Mouse (Mus musculus) kidney, postnatal 36 days (tissue): ENCODE results near the gene Traf7.

Experiments
- DNase-seq, 2 experiments: peaks; one replicate each; pipeline ENCODE4 v3.0.0; 2021 to 2022; ENCODE audit warnings: mixed read lengths in 2 of 2

Traf7 gene

DNA sequence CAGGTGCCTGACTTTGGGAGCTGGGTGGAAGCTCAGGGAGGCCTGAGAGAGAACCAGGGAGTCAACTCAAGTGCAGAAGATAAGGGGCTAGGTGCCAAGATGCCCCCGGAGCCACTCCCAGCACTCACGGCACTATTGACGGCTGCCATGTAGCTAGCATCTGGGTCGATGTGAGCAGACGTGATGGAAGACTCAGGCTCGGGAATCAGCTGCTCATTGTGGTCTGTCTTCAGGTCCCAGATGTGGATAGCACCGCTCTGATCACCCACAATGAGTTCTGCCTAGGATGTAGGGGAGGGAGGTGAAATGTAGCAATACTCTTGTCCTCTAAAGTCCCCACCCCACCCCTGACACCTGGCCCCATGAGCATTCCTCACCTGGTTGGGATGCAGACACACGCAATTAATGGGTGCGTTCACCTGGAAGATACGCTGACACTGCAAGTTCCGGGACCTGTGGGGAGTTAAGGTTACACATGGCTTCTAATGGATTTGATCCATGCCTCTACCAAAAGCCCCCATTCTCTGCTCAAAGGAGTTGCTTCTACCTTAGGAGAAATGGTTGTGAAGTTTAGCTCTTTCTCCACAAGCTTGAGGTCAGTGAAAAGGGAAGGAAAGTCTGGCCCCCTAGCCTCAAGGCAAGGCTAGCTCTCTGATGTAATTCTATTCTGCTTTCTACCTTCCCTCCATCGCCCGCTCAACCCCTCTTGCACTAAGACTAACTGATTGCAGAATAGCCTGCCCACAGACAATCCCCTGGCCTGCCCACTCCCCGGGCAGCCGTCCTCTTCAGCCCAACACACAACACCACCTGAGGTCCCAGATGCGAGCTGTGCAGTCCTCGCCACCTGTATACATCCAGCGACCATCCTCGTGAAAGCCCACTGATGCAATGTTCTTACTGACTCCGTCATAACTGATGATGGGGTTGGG, 50.4 kb downstream of the Traf7 start:
- DNase-seq = no peak

DNA sequence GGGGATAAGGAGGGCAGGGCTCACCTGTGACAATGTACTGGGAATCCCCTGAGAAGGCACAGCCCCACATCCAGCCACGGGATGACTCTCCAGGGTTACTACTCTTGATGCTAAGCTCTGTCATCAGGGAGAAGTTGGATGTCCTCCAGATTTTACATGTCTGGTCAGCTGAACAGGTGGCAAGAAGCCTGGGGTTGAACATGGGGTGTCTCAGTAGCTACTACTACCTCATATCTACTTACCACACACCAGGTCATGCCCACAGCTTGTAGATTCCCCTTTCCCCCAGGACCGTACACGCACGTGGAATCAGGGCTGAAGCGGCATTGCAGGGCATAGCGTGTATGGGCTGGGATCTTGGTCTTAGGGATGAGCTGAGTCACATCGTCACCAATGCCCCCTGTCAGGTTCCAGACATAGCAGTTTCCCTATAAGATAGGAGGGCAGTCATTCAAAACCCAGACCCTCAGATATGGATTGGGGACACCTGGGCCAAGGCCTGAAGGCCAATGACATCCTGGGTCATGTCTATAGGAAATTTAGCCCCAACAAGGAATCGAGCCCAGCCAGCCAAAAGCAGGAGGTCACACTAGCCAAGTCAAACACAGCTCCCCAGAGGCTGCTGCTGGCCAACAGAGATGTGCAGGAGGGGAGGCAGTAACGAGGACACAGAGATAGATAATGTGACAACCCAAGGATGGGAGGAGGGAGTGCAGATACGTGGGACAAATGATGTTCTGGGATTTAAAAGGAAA, 51.5 kb downstream of the Traf7 start:
- DNase-seq = no peak

DNA sequence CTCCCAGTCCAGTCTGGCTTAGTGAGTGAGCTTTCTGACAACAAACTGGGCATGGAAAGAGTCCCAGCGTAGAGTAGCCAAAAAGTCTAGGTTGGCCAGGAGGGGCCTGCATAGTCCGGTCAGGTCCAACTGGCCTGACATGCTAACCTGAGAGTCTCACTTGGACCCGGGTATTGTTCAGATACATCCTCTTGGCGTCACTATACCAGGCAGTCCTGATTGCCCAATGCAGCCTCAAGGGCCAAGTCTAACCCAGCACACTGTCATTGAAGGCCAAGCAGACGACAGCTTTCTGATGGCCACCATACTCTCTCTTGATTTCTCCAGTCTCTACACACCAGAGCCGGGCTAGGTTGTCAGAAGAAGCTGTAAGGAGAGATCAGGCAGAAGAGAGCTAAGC, 52.2 kb downstream of the Traf7 start:
- DNase-seq = no peak

DNA sequence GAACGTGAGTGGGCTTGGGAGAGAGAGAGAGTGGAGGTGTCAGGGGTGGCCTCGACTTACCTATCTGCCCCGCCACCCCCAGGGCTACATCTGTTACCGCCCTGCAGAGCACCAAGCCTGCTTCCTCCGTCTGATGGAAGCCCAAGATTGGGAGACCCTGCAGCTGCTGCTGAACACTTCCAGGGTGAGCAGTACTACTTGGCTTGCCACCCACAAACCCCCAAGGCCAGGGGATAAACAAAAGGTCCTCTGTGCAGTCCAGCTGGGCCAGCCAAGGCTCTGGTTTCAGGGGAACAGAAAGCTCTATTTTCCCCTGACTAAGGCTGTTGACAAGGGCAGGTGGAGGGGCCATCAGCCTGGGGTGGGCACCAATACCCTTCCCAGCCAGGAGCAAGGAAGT, 53.2 kb downstream of the Traf7 start:
- no peak for DNase-seq

DNA sequence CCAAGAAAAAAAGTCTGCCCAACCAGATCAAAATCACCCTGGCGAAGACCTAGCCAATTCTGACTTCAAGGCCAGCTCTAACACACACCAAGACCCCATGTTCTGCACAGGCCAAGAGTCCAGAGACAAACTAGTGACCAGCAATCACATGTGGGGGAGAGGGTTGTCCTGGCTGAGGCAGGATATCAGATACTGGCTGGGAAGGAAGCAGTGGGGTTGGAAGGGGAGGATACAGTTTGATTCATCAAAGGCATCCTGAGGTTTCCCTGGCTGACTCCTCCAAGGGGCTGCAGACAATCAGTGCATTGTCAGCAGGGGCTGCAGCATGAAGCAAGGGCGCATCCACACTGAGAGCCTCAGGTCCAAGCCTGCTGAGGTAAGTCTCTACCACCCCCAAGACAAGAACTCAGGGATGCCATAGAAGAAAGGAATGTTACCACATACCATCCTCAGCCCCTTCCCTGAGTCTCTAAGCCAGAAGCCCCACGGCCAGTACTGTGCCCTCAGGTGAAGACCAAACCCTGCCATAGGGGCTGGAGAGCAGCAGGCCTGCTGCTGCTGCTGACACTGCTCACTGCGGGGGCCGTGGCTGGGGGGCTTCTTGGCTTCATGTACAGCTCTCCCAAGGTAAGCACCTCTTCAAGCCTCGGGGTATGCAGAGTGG, 54.0 kb downstream of the Traf7 start, which contains the start of gene Bricd5:
Gene Bricd5 (plus strand): TSS at position 273 of the 664 bp plus-strand sequence.
- DNase-seq = no peak

DNA sequence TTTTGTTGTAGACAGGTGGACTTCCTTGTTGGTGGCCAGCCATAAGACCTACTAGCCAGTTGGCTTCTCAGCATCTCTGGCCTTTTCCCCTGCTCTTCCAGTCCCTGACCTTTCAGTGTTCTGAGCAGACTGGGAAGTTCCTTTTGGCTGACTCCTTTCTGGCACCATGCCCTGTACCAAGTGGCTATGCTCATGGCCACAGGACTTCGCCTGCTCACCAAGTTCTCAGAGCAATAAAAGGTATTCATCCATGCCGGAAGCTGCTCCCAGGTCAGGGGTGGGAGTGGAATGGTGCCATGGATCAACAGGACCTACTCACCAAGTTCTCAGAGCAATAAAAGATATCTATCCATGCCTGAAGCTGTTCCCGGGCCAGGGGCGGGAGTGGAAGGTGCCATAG, 55.2 kb downstream of the Traf7 start:
- DNase-seq = peak; percentile 92 to 95

DNA sequence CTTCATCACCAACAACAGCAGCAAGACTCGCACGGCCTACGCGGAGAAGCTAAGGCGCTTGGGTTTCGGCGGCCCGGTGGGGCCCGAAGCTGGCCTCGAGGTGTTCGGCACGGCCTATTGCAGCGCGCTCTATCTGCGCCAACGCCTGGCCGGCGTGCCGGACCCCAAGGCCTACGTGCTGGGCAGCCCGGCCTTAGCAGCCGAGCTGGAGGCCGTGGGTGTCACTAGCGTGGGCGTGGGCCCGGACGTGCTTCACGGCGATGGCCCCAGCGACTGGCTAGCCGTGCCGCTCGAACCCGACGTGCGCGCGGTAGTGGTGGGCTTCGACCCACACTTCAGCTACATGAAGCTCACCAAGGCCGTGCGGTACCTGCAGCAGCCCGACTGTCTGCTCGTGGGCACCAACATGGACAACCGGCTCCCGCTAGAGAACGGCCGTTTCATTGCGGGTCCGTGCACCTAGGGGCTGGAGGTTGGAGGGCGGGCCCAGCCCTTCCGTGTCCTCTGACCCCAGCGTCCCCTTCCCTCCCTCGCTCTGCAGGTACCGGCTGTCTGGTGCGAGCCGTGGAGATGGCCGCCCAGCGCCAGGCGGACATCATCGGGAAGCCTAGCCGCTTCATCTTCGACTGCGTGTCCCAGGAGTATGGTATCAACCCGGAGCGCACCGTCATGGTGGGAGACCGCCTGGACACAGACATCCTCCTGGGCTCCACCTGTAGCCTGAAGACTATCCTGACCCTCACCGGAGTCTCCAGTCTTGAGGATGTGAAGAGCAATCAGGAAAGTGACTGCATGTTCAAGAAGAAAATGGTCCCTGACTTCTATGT, 56.8 kb downstream of the Traf7 start:
- peak in 1 of 2 experiments; percentile 50 for DNase-seq

DNA sequence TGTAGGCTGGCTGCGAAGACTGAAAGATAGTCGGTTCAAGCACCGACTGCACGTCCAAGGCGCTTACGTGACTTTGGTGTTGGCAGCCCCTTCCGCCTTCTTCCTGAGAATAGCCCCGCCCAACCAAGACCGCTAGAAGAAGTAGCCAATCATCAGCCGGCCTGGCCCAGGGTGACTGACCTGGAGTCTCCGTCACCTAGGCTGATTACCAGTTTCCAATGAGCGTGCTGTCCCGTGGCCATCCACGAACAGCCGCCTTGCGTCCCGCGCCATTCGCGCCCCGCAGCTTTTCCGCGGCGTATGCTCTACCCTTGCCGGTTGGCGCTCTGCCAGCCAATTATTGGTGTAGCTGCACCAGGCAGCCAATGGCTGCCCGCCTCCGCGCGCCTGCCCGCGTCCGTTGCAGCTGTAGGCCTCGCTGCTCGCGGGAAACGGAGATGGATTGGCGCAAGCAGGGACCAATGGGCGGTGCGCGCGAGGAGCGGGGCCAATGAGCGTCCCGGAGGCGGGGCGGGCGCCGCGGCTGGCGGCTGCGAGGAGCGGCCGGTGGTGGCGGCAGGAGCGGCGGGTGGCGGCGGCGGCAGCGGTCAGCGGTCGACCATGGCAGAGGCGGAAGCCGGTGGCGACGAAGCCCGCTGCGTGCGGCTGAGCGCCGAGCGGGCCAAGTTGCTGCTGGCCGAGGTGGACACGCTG, 57.7 kb downstream of the Traf7 start, which contains the start of the genes E4f1 and Pgp:
Gene E4f1 (minus strand): TSS at position 404 of the 693 bp plus-strand sequence.
Gene Pgp (plus strand): TSS at position 483 of the 693 bp plus-strand sequence.
- peak; percentile 99 to 100 for DNase-seq

DNA sequence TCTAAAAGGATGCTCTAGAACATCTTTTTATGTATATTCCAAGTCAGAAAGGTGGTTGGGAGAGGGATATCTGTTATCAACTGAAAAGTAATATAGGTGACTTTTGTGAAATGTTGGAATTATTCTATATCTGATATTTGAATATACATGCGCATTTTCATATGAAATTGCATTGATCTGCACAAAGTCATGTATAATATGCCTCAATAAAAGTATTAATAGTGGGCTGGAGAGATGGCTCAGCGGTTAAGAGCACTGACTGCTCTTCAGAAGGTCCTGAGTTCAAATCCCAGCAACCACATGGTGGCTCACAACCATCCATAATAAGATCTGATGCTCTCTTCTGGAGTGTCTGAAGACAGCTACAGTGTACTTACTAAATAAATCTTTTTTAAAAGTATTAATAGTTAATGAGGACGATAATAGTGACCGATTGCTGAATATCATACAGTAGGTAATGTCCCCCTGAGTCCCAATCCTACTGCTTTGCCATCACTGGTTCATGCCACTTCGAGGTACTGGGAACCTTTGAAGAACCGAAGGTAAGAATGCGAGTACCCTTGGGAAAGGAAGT, 58.3 kb downstream of the Traf7 start:
- no peak for DNase-seq

DNA sequence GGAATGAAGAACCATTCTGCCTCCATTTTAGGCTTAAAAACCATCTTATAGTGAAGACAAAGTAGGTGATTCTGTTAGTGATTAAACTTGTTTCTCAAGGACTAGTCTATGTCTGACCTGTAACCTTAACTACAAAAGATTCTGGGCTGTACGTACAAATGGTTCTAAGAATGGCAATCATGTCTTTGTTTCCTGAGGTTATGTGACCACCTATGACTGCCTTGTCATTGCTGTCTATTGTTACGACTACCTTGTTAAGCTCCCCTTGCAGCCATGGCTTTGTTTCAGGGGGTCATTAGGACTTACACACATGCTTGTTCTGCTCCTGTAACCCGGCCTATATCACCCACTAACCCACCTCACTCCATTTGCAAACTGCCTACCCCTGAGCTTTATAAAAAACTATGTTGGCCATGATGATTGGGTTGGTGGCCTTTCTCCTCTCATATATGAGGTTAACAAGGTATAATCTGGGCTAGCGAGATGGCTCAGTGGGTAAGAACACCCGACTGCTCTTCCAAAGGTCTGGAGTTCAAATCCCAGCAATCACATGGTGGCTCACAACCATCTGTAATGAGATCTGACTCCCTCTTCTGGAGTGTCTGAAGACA, 59.0 kb downstream of the Traf7 start:
- no peak for DNase-seq

DNA sequence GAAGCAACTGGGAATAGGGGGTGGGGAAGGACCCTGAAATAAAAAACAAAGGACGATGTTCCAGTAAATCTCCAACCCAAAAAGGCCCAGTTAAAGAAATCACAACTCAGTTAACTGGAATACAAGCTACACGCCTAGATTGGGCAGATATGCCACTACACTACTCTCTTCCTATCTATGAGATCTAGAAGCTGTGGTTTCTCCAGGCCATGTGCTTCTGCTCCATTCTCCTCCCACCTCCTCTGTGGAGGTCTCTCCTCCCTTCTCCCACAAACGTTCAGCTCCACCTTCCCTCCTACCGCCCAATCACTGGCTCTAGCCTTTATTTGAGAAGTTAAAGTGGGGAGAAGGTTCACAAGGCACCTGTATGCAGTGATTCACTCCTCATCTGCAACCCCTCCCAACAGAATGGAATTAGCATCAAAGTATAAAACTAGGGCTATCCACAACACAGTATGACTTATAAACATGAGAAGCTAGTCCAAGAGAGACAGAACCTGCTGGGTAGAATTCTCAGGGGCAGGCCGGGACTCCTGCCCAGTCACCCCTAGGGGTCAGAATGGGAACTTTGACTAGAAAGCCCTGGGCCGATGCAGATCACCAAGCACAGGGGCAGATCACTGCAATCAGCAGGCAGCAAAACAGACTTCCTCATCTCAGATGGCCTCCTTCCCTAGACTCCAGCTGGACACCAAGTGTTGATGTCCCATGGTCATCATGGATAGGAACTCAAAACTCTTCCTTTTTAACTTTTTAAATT, 64.2 kb downstream of the Traf7 start:
- DNase-seq = peak; percentile 65

DNA sequence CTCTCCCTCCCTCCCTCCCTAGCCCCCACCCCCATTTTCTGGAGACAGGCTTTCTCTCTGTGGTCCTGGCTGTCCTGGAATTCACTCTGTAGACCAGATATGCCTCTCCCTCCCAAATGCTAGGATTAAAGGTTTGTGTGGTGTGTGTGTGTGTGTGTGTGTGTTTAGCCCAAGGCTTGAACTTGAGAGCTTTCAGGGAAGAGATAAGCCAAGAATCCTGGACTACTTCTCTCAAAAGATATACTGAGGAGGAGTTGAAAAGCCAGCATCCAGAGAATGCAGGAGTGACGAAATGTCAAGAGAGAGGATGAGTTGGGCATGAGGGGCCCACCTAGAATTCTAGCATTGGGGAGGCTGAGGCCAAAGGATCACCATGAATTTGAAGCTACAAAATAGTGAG, 64.8 kb downstream of the Traf7 start:
- DNase-seq = no peak

DNA sequence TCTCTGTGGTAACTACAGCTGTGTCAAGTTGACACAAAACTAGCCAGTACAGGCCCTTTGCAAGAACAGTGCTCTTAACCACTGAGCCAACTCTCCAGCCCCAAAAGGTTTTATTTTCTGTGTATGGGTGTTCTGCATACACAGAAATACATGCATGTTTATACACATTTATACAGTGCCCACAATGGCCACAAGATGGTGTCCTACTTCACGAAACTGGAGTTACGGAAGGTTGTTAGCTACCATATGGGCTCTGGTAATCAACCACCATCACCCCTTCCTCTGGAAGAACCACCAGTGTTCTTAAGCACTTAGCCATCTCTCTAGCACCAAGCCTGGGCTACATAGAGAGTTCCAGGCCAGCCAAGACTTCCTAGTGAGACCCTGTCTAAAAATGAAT, 66.2 kb downstream of the Traf7 start:
- DNase-seq = peak; percentile 49 to 66
